Mouse (Mus musculus): ENCODE results near the gene Prtg. TPM values are rescaled to one million over a fixed set of nuclear protein-coding genes. Genes with fewer than 3 reads are reported as not detected.

Gene Prtg
- polyA plus RNA-seq (2015; fragmentation: Nextera tagmentation; extraction: Ambion mirVana) = 0.52 and 0.61 TPM in 2 replicates

- H3K9me3 ChIP-seq (replicated peaks) = no peaks in the 10 kb centered on the region
- under 1% methylated on average over 39 of the region's 57 CpGs for WGBS
These were observed at the start of gene Prtg for GRCm38 (mm10) chr9:72806731-72807419. Gene Prtg, plus strand, starts transcription at chr9:72806874.

GRCm38 (mm10) chr9:72757143-72757542, 49.5 kb upstream of the Prtg start:
- no peak overlapping the region for H3K4me3 ChIP-seq (replicated peaks)
- ATAC-seq (ENCODE audit: low FRiP score) = no peak
- WGBS = 84% methylated on average over 5 of the region's 5 CpGs

More at GRCm38 (mm10) chr9:72806731-72807419, at the start of gene Prtg:
- Histone ChIP-seq H3K4me3 (replicated peaks) (peak within 1 kb of the TSS; percentile 82), H3K4me1 (peaks cover 18% of the 10 kb centered on the region), H3K4me2 (peak within 1 kb of the TSS; percentile 100), H3K27ac (replicated peaks) (peak within 1 kb of the TSS; percentile 77), H3K27me3 (replicated peaks) (peaks cover 7% of the 10 kb centered on the region), H3K36me3 (no peaks in the 10 kb centered on the region), H3K9ac (replicated peaks) (peak within 1 kb of the TSS; percentile 81)
- peak; percentile 78 for ATAC-seq (ENCODE audit: low FRiP score)

GRCm38 (mm10) chr9:72758705-72759131, 48.0 kb upstream of the Prtg start:
- no peak overlapping the region for H3K9ac ChIP-seq (replicated peaks)
- no peak overlapping the region for H3K27ac ChIP-seq (replicated peaks)
- no peaks in the 10 kb centered on the region for H3K36me3 ChIP-seq
- no peak overlapping the region for H3K4me2 ChIP-seq
- peaks cover 11% of the 10 kb centered on the region for H3K4me1 ChIP-seq
- no peaks in the 10 kb centered on the region for H3K27me3 ChIP-seq (replicated peaks)
- no peak for ATAC-seq (ENCODE audit: low FRiP score)
- H3K9me3 ChIP-seq (replicated peaks) = no peaks in the 10 kb centered on the region
- 53% methylated on average over 8 of the region's 8 CpGs for WGBS
- H3K4me3 ChIP-seq (replicated peaks) = no peak overlapping the region

More at GRCm38 (mm10) chr9:72757143-72757542, 49.5 kb upstream of the Prtg start:
- Histone ChIP-seq H3K9me3 (replicated peaks) (no peaks in the 10 kb centered on the region), H3K27me3 (replicated peaks) (no peaks in the 10 kb centered on the region), H3K9ac (replicated peaks) (no peak overlapping the region), H3K4me1 (peaks cover 6% of the 10 kb centered on the region; the same call in 1 of the 2 replicates), H3K4me2 (no peak overlapping the region), H3K36me3 (no peaks in the 10 kb centered on the region), H3K27ac (replicated peaks) (no peak overlapping the region)

- Histone ChIP-seq H3K27ac (replicated peaks) (no peak overlapping the region), H3K9ac (replicated peaks) (no peak overlapping the region), H3K4me3 (replicated peaks) (no peak overlapping the region), H3K4me2 (no peak overlapping the region), H3K9me3 (replicated peaks) (no peaks in the 10 kb centered on the region), H3K27me3 (replicated peaks) (no peaks in the 10 kb centered on the region), H3K36me3 (no peaks in the 10 kb centered on the region), H3K4me1 (peaks cover 11% of the 10 kb centered on the region)
- WGBS = 2% methylated on average over 3 of the region's 3 CpGs
- ATAC-seq (ENCODE audit: low FRiP score) = peak; percentile 40
These were observed 43.5 kb upstream of the Prtg start for GRCm38 (mm10) chr9:72763050-72763718.

GRCm38 (mm10) chr9:72766789-72767349, 39.8 kb upstream of the Prtg start:
- Histone ChIP-seq H3K4me2 (peak overlapping the region; percentile 71), H3K36me3 (no peaks in the 10 kb centered on the region), H3K27me3 (replicated peaks) (no peaks in the 10 kb centered on the region), H3K27ac (replicated peaks) (peak overlapping the region; percentile 76), H3K9me3 (replicated peaks) (no peaks in the 10 kb centered on the region), H3K9ac (replicated peaks) (peak overlapping the region; percentile 40), H3K4me1 (peaks cover 11% of the 10 kb centered on the region), H3K4me3 (replicated peaks) (peak overlapping the region; percentile 43)
- WGBS = under 1% methylated on average over 17 of the region's 17 CpGs
- ATAC-seq (ENCODE audit: low FRiP score) = peak; percentile 89

- 87% methylated on average over 4 of the region's 4 CpGs for WGBS
- Histone ChIP-seq H3K4me1 (no peaks in the 10 kb centered on the region), H3K4me3 (replicated peaks) (no peak overlapping the region), H3K9ac (replicated peaks) (no peak overlapping the region), H3K4me2 (no peak overlapping the region), H3K27me3 (replicated peaks) (no peaks in the 10 kb centered on the region), H3K9me3 (replicated peaks) (no peaks in the 10 kb centered on the region), H3K27ac (replicated peaks) (no peak overlapping the region), H3K36me3 (no peaks in the 10 kb centered on the region)
- no peak for ATAC-seq (ENCODE audit: low FRiP score)
These were observed 31.7 kb upstream of the Prtg start for GRCm38 (mm10) chr9:72775022-72775421.

GRCm38 (mm10) chr9:72779004-72779403, 27.7 kb upstream of the Prtg start:
- Histone ChIP-seq H3K9me3 (replicated peaks) (no peaks in the 10 kb centered on the region), H3K4me1 (peaks cover 2% of the 10 kb centered on the region; the same call in 1 of the 2 replicates), H3K27me3 (replicated peaks) (no peaks in the 10 kb centered on the region), H3K9ac (replicated peaks) (no peak overlapping the region), H3K4me3 (replicated peaks) (no peak overlapping the region), H3K36me3 (no peaks in the 10 kb centered on the region), H3K4me2 (no peak overlapping the region), H3K27ac (replicated peaks) (no peak overlapping the region)
- no peak for ATAC-seq (ENCODE audit: low FRiP score)
- WGBS = 73% methylated on average over 11 of the region's 11 CpGs

GRCm38 (mm10) chr9:72779733-72780132, 26.9 kb upstream of the Prtg start:
- no peak overlapping the region for H3K4me2 ChIP-seq
- 16% methylated on average over 4 of the region's 4 CpGs for WGBS
- H3K36me3 ChIP-seq = no peaks in the 10 kb centered on the region
- peaks cover 2% of the 10 kb centered on the region; the same call in 1 of the 2 replicates for H3K4me1 ChIP-seq
- ATAC-seq (ENCODE audit: low FRiP score) = no peak; the same call in 1 of the 2 replicates
- no peak overlapping the region for H3K27ac ChIP-seq (replicated peaks)
- H3K27me3 ChIP-seq (replicated peaks) = no peaks in the 10 kb centered on the region
- H3K9ac ChIP-seq (replicated peaks) = no peak overlapping the region
- H3K4me3 ChIP-seq (replicated peaks) = no peak overlapping the region
- no peaks in the 10 kb centered on the region for H3K9me3 ChIP-seq (replicated peaks)

- Histone ChIP-seq H3K4me3 (replicated peaks) (no peak overlapping the region), H3K36me3 (no peaks in the 10 kb centered on the region), H3K9me3 (replicated peaks) (no peaks in the 10 kb centered on the region), H3K9ac (replicated peaks) (no peak overlapping the region), H3K27ac (replicated peaks) (no peak overlapping the region), H3K4me1 (peaks cover 2% of the 10 kb centered on the region; the same call in 1 of the 2 replicates), H3K27me3 (replicated peaks) (no peaks in the 10 kb centered on the region), H3K4me2 (no peak overlapping the region)
- 30% methylated on average over 5 of the region's 5 CpGs for WGBS
- ATAC-seq (ENCODE audit: low FRiP score) = no peak
These were observed 26.0 kb upstream of the Prtg start for GRCm38 (mm10) chr9:72780694-72781093.

- Histone ChIP-seq H3K36me3 (no peaks in the 10 kb centered on the region), H3K27ac (replicated peaks) (no peak overlapping the region), H3K9ac (replicated peaks) (no peak overlapping the region), H3K4me1 (peaks cover 2% of the 10 kb centered on the region; the same call in 1 of the 2 replicates), H3K27me3 (replicated peaks) (no peaks in the 10 kb centered on the region), H3K9me3 (replicated peaks) (no peaks in the 10 kb centered on the region), H3K4me2 (no peak overlapping the region), H3K4me3 (replicated peaks) (no peak overlapping the region)
- 66% methylated on average over 4 of the region's 4 CpGs for WGBS
- ATAC-seq (ENCODE audit: low FRiP score) = no peak
These were observed 25.2 kb upstream of the Prtg start for GRCm38 (mm10) chr9:72781466-72781865.

GRCm38 (mm10) chr9:72782121-72782520, 24.6 kb upstream of the Prtg start:
- Histone ChIP-seq H3K27me3 (replicated peaks) (no peaks in the 10 kb centered on the region), H3K9me3 (replicated peaks) (no peaks in the 10 kb centered on the region), H3K4me3 (replicated peaks) (no peak overlapping the region), H3K4me2 (no peak overlapping the region), H3K27ac (replicated peaks) (no peak overlapping the region), H3K36me3 (no peaks in the 10 kb centered on the region), H3K9ac (replicated peaks) (no peak overlapping the region), H3K4me1 (peaks cover 2% of the 10 kb centered on the region; the same call in 1 of the 2 replicates)
- ATAC-seq (ENCODE audit: low FRiP score) = no peak
- WGBS = 58% methylated on average over 8 of the region's 8 CpGs

All from neural tube, embryonic 15.5 days (tissue).